Mouse (Mus musculus) kidney, postnatal 10 days (tissue): Measurements from ENCODE around the gene Wnt2b.
A peak's percentile ranks its signal among the peaks of the same experiment; 100 is the strongest.

ENCODE experiments used
- DNase-seq: peaks from one replicate; pipeline ENCODE4 v3.0.0; 2021; ENCODE audit warnings: mixed read lengths

Wnt2b gene

DNA sequence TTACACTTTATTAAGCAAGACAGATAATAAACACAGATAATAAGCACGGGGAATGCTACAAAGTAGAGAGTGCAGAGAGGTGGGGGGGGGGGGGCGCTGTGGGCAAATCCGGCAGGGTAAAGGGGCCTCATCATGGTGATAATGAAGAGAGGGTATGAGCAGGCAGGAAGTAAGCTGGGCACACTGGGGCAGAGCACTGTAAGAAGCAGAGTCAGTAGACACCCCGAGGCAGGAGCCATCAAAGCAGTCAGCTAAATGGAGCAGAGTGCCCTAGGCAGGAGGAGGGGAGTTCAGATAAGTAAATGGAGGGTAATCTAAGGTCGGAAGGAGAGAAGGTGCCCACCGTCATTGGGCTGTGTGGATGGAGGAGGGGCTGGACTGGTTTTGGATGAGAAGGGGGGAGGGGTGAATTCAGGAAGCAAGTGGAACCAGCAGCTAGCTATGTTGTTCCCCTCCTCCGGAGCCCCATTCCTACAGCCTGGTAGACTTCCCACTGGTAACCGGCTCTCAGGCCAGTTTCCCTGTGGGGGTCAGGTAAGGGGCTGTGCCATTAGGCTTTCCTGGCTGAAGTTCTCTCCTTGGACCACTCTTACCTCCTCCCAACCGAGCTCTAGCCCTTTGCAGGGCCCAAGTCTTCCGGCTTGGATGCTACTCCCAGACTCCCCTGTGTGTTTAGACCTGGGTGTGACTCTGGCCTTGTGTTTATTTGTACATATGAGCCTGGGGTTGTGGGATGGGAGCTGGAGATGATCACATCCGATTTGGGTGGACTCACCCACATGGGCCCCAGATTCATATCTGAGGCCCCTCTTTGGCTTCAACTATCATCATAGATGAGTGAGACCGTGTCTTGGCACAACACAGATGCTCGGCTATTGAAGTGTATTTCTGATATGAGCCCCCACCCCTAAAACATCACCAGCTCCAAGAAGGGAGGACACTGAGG lies 1.9 kb upstream of the Wnt2b start:
- DNase-seq = no peak

GRCm38 (mm10) chr3:104962866-104963265 lies 1.1 kb upstream of the Wnt2b start:
- no peak for DNase-seq

DNA sequence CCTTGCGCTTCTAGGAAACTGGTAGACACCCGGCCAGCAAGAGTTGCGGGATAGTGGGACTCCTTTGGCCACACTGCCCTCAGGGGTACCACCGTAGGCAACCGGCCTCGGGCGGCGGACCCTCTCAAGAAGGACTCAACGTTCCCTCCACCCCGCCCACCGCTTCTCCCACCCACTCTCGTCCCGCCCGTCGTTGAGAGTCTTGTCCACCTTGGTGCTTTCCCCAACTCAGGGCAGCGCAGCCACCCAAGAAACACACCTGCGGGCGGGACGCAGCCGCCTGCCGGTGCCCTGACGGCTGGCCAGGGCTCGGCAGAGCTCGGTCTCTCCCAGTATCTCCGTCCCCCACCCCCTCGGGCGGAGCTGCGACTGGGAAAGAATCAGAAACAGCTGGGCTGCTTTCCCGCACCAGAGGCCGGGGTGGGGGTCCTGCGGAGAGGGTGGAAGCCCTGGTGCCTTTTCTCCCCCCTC lies 455 bp upstream of the Wnt2b start:
- peak; percentile 69 for DNase-seq

- DNase-seq = no peak
These were observed 1.4 kb downstream of the Wnt2b start for GRCm38 (mm10) chr3:104960026-104961000.

GRCm38 (mm10) chr3:104956131-104956581 lies 5.6 kb downstream of the Wnt2b start:
- DNase-seq = peak; percentile 41

GRCm38 (mm10) chr3:104954551-104954950 lies 7.2 kb downstream of the Wnt2b start:
- DNase-seq = no peak

DNA sequence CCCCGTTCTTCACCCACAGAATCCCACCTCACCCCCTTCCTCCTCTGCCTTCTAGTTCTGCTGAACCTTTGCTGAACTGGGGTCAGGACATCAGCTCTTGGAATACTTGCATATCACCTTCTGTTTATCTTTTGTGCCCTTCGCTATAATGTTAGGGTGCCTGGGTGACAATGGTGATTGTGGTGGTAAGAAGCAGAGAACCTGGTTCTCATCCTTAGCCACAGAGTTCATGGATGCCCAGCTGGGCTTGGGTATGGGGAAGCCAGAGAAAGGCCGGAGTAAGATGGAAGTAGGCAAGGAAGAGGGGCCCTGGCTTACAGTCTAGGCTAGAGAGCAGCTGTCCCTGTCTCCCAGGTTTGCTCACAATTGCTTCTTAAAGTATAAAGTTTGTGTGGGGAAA lies 7.6 kb downstream of the Wnt2b start:
- no peak for DNase-seq

DNA sequence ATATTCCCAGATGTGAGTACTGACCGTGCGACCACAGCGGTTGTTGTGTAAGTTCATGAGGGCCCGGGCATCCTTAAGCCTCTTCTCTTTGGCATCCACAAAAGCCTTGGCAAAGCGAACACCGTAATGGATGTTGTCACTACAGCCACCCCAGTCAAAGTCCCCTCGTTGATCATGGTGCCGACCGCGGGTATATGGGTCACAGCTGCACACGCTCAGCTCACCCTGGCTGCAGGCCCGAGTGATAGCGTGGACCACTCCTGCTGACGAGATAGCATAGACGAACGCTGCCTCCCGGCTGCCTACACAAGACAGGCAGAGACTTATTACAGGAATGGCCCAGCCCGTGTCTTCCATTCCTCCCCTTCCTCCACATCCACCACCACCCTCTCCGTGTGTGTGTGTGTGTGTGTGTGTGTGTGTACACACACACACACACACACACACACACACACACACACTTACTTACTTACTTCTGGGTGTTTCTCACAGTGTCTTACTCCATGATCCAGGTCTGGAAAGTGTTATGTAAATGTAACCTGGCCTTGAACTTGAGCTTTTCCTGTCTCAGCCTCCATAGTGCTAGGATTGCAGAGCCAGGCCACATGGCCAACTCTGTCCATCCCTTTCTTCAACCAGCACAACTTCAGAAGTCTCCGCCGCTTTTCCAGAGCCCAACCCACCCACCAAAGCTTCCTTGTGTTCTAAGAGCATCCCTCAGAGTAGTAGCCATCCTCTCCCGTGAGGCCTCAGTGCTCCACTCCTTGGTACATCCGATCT lies 8.6 kb downstream of the Wnt2b start:
- no peak for DNase-seq

DNA sequence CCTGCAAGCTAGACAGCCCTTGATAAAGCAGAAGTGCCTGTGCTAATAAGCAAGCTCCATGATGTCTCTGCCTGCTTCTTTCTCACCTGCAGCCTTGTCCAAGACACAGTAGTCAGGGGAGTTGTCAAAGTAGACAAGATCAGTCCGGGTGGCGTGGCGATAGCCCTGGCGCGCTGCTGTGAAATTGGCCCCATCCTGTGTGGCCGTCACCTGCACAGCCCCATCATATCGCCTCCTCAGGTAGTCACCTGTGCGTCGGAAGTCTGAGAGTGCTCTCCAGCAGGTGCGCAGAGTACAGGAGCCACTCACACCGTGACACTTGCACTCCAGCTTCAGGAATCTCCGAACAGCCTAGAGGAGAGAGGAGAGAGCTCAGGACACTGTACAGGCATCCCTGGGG lies 10.8 kb downstream of the Wnt2b start:
- DNase-seq = no peak

DNA sequence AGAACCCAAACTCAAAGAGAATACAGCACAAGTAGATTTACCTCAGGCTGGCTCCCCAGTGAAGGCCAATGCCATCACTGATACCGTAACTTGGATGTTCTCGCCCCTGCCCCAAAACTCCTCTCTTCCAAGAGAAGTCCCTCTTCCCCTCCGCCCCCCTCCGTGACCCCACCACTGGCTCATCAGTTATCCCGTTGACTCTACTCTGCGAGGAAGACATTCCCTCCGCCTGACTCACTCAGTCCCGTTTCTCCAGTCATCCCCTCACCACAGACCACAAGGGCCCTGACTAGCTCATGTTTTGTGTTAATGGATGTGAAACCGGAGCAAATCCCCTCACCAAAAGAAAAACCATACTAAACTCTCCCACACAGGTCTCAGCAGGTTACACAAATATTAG lies 16.8 kb downstream of the Wnt2b start:
- no peak for DNase-seq

DNA sequence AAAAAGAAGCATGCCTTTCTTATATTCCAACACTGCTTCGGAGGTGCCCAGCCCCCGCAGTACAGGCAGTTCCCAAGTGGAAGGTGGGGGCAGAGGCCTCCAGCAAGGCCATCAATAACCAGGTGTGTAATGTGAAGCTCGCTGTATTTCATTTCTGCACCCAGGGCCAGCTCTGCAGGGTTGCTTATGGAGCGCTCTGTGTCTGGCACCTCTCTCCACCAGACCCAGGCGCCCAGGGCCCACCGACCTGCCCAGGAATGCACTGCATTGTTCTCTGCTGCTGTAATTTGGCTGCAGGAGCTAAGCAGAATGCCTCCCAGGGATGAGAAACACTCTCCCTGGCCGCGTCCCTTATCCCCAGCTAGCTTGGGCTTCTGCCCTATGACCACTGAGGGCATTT lies 18.4 kb downstream of the Wnt2b start:
- DNase-seq = no peak

DNA sequence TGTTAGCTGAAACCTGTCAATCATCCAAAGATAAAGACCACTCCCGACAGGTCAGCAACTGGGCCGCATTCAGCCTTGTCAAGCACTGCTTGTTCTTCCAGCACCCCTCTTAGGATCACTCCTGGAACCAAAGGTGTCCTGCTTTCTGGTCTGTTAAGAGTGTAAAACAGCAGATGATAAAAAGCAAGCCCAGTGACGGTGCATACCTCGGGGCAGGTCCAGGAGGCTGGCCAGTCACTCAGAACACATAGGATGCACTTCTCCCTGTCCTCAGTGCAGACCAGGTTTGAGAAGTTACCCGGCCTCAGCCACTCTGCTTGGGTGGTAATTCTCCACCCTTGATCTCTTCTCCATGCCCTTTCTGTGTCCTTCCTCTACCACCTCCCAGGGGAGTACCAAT lies 19.0 kb downstream of the Wnt2b start:
- DNase-seq = no peak

GRCm38 (mm10) chr3:104940691-104941090 lies 21.0 kb downstream of the Wnt2b start:
- DNase-seq = no peak

DNA sequence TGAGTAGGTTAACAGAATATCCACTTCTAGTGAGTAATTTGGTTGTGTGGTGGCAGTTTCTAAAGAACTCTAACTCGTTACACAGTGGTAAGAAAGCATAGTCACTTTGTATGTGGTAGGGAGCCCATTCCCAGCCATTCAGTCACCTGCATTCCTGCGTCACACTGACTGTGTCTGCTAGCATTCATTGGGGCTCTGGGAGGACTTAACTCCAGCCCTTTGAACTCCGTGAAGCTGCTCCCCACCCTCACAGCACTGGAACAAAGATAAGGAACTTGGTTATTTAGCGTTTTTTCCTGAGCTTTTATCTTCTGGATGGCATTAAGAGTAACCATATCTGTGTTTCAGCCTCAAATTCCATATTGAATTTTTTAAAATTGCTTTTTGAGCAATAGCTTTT lies 23.4 kb downstream of the Wnt2b start:
- DNase-seq = no peak

DNA sequence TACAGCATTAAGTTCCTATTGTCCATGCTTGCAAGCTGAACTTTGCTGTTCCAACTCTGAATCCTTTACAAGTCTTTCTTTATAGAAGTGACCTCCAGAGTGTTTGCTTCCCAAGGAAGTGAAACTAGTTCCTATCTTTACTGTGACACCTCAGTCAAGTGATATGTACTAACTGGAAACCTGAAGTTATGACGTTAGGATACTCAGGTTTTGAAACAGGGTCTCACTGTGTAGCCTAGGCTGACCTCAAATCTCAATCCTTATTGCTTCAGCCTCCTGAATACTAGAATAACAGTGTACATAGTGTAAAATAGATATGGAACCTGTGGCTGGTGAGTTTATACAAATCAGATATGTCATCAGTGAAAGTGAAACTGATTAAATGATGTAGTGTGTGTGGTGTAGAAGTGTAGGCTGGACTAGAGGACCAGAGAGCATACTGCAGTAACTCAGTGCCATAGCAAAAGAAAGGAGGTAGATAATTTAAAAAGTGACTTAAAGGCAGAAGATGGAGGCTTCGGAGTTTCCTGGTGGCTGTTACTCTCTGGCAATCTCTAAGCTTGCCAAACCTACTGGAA lies 23.9 kb downstream of the Wnt2b start:
- no peak for DNase-seq

DNA sequence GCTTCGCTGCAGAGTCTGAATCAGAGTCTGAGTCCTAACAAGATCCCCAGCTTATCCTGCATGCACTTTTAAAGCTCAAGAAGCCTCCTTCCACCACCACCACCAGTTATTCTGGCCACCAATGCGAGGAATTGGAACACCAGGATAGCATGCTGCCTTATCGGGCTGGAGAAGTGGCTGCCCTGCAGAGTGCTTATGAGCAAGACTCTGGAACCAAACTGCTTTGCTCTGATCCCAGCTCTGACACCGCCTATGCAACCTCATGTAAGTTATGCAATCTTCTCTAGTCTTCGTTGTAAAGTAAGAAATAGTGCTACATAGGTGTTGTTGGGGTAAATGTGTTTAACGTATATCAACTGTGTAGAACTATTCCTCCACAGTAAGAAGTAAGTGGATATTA lies 32.3 kb downstream of the Wnt2b start:
- DNase-seq = no peak

- no peak for DNase-seq
These were observed 46.7 kb downstream of the Wnt2b start for GRCm38 (mm10) chr3:104914986-104915385.

DNA sequence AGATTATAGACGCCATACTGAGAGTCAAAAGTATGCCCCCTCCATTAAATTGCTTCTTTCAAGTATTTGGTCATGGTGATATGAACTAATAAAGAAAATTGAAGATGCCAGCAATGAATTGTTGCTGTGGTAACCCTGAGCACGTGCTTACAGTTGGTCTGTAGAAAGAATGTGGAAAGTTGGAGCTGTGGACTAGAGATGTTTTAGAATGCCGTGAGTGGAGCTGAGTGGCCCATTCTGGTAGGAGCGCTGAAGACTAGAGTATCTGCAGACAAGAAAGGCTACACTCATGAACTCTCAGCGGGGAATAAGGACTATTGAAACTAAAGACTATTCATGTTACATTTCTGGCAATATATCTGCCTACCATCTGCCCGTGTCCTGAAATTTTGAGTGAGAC lies 52.5 kb downstream of the Wnt2b start:
- no peak for DNase-seq

DNA sequence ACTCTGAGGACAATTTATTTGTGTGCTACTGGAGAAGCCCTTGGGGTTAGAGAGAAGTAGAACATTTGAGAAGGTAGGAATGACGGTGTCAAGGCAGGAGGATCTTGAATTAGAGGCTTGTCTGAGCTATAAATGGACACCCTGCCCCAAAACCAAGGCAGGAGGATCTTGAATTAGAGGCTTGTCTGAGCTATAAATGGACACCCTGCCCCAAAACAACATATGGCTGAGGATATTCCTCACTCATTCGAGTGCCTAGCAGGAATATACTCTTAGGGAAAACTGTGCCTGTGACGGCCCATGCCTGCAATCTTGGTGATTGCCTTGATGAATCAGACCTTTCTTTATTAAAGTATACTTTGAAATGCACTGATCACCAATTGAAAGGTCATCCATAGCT lies 55.7 kb downstream of the Wnt2b start:
- no peak for DNase-seq

GRCm38 (mm10) chr3:104905389-104905788 lies 56.3 kb downstream of the Wnt2b start:
- no peak for DNase-seq

DNA sequence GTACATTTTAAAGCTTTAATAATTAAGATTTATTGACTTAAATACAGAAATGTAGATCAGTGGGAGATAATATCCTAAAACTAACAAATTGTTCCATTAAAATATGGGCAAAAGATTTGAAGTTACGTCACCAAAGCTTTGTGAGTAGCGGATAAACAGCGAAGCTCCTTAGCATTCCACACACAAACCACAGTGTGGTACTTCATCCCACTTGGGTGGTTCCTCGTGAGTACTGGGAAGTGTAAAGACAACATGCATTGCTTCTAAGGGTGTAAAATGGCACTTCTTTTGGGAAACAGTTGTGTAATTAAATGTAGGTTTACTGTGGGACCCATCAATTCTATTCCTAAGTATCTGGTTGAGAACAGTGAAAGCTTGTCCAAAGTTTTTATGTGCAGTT lies 60.6 kb downstream of the Wnt2b start:
- DNase-seq = no peak

- DNase-seq = no peak
These were observed 65.6 kb downstream of the Wnt2b start for GRCm38 (mm10) chr3:104896141-104896540.
